Mouse (Mus musculus): ENCODE measurements around the gene Rps10. TPM values are rescaled to one million over a fixed set of nuclear protein-coding genes. Genes with fewer than 3 reads are reported as not detected.
A peak's percentile ranks its signal among the peaks of the same experiment; 100 is the strongest.

Rps10 gene
- polyA plus RNA-seq, 1 experiment from 2014 or later = 455 TPM

- no peaks in the 10 kb centered on the region for H3K9me3 ChIP-seq
- H3K27ac ChIP-seq (replicated peaks) = no peak overlapping the region
- no peak overlapping the region for H3K4me3 ChIP-seq
- H3K9ac ChIP-seq = no peak overlapping the region
- ATAC-seq (ENCODE audit: low FRiP score, low read depth) = no peak
- no peaks in the 10 kb centered on the region for H3K36me3 ChIP-seq
- no peak overlapping the region for H3K4me2 ChIP-seq
- 69% methylated on average over 21 of the region's 21 CpGs for WGBS
- peaks cover 60% of the 10 kb centered on the region for H3K4me1 ChIP-seq (replicated peaks)
- no peaks in the 10 kb centered on the region for H3K27me3 ChIP-seq
Measured at GRCm38 (mm10) chr17:27603522-27604234, 32.8 kb downstream of the Rps10 start.

GRCm38 (mm10) chr17:27603036-27603435, 33.4 kb downstream of the Rps10 start:
- Histone ChIP-seq H3K4me3 (no peak overlapping the region), H3K27me3 (no peaks in the 10 kb centered on the region), H3K4me1 (replicated peaks) (peaks cover 60% of the 10 kb centered on the region), H3K27ac (replicated peaks) (0 out of 2 replicates have a peak overlapping the region, but pooled peaks have one; percentile 15), H3K9me3 (no peaks in the 10 kb centered on the region), H3K36me3 (no peaks in the 10 kb centered on the region), H3K9ac (no peak overlapping the region), H3K4me2 (no peak overlapping the region)
- ATAC-seq (ENCODE audit: low FRiP score, low read depth) = no peak
- WGBS = 84% methylated on average over 2 of the region's 2 CpGs

- 68% methylated on average over 5 of the region's 5 CpGs for WGBS
- Histone ChIP-seq H3K36me3 (0 out of 2 replicates have a peak, but pooled peaks cover 6% of the 10 kb centered on the region), H3K4me2 (no peak overlapping the region), H3K9me3 (no peaks in the 10 kb centered on the region), H3K9ac (0 out of 2 replicates have a peak overlapping the region, but pooled peaks have one; percentile 2), H3K27me3 (no peaks in the 10 kb centered on the region), H3K27ac (replicated peaks) (0 out of 2 replicates have a peak overlapping the region, but pooled peaks have one; percentile 10), H3K4me3 (no peak overlapping the region), H3K4me1 (replicated peaks) (peaks cover 56% of the 10 kb centered on the region)
- 0 out of 2 replicates have a peak, but pooled peaks have one; percentile 29 for ATAC-seq (ENCODE audit: low FRiP score, low read depth)
Measured at GRCm38 (mm10) chr17:27600869-27601268, 35.6 kb downstream of the Rps10 start.

GRCm38 (mm10) chr17:27600286-27600685, 36.2 kb downstream of the Rps10 start:
- Histone ChIP-seq H3K27ac (replicated peaks) (no peak overlapping the region), H3K27me3 (no peaks in the 10 kb centered on the region), H3K9me3 (no peaks in the 10 kb centered on the region), H3K36me3 (0 out of 2 replicates have a peak, but pooled peaks cover 6% of the 10 kb centered on the region), H3K4me3 (no peak overlapping the region), H3K4me2 (no peak overlapping the region), H3K9ac (no peak overlapping the region), H3K4me1 (replicated peaks) (peaks cover 56% of the 10 kb centered on the region)
- 88% methylated on average over 3 of the region's 3 CpGs for WGBS
- ATAC-seq (ENCODE audit: low FRiP score, low read depth) = no peak

GRCm38 (mm10) chr17:27596376-27597190, 39.9 kb downstream of the Rps10 start:
- peaks cover 19% of the 10 kb centered on the region for H3K4me1 ChIP-seq (replicated peaks)
- no peak overlapping the region for H3K4me2 ChIP-seq
- no peaks in the 10 kb centered on the region for H3K27me3 ChIP-seq
- H3K9ac ChIP-seq = no peak overlapping the region
- H3K36me3 ChIP-seq = peaks cover 27% of the 10 kb centered on the region
- no peaks in the 10 kb centered on the region for H3K9me3 ChIP-seq
- no peak for ATAC-seq (ENCODE audit: low FRiP score, low read depth)
- no peak overlapping the region for H3K4me3 ChIP-seq
- H3K27ac ChIP-seq (replicated peaks) = no peak overlapping the region
- 82% methylated on average over 21 of the region's 21 CpGs for WGBS

DNA sequence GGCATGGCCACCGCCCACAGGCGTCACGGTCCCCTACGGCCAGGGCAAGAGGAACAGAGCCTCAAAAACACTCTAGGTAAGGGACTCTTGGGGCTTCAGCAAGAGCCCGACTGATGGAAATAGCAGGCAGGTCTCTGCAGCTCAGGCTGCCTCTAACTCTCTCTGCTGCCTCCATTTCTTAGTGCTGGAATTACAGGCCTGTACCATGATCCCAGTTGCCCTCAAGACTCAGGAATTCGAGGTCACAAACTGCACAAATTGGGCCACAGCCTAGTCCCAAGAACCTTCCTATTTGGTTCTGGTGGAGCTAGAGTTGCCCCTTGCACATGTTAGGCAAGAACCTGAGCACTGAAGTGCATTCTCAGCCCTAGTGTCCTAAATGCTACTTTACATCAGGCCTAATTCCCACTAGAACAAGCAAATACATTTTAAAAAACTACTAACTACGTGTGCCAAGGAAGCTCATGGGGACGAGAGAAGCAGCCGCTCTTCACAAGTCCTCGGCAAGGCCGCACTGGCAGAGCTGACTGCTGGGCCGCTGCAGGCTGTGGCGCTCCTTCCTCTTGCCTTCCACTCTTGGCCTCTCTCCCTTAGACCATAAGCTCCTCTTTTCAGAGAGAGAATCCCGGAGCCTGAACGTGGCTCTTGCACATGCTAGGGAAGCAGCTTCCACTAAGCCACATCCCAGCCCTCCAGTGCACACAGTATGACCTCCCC, 40.7 kb downstream of the Rps10 start:
- Histone ChIP-seq H3K4me2 (no peak overlapping the region), H3K27ac (replicated peaks) (no peak overlapping the region), H3K9ac (no peak overlapping the region), H3K4me1 (replicated peaks) (peaks cover 11% of the 10 kb centered on the region), H3K27me3 (no peaks in the 10 kb centered on the region), H3K36me3 (peaks cover 27% of the 10 kb centered on the region), H3K9me3 (no peaks in the 10 kb centered on the region), H3K4me3 (no peak overlapping the region)
- no peak for ATAC-seq (ENCODE audit: low FRiP score, low read depth)
- 87% methylated on average over 15 of the region's 15 CpGs for WGBS

DNA sequence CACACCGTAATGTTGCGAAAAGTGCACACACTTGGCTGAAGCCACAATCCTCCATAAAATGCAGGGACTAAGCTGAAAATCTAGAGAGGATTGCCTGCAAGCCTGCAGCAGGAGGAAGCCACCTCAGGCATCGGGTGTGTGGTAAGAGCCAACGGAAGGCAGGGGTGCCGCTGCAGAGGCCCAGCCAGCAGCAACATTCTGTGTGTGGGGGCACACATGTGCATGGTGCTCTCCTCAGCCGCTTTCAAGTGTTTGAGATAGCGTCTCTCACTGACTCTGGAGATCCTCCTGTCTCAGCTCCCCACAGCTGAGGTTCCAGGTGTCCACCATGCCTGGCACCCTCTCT, 43.9 kb downstream of the Rps10 start:
- no peak overlapping the region for H3K27ac ChIP-seq (replicated peaks)
- no peaks in the 10 kb centered on the region for H3K4me1 ChIP-seq (replicated peaks)
- H3K9ac ChIP-seq = no peak overlapping the region
- H3K4me2 ChIP-seq = no peak overlapping the region
- H3K4me3 ChIP-seq = no peak overlapping the region
- no peaks in the 10 kb centered on the region for H3K9me3 ChIP-seq
- peaks cover 32% of the 10 kb centered on the region for H3K36me3 ChIP-seq
- ATAC-seq (ENCODE audit: low FRiP score, low read depth) = no peak
- 98% methylated on average over 7 of the region's 7 CpGs for WGBS
- no peaks in the 10 kb centered on the region for H3K27me3 ChIP-seq

DNA sequence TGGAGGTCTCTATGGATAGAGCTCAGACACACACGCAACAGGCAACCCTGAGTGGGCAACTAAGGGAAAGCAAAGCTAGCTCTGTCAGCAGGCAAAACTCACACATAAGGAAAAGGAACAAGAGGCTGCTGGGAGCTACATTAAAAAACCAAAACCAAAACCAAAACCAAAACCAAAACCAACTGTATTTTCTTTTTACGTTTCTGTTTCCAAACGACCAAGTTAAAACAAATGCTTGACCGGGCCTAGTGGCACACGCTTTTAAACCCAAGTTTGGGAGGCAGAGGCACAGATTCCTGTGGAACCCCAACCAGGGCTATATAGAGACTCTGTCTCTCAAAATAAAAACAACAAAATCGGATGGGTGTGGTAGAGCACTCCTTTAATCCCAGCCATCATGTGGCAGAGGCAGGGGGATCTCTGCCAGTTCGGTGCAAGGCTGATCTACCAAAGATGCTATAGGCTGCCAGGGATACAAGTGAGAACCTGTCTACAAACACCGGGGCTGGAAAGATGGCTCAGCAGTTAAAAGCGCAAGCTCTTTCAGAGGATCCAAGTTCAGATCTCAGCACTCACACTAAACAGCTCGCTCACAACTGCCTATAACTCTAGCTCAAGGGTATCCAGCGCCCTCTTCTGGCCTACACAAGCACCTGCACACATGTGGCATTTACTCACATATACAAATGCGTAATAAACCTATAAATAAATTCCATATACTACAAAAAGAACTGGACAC, 44.5 kb downstream of the Rps10 start:
- H3K27me3 ChIP-seq = no peaks in the 10 kb centered on the region
- H3K4me1 ChIP-seq (replicated peaks) = no peaks in the 10 kb centered on the region
- H3K27ac ChIP-seq (replicated peaks) = no peak overlapping the region
- 92% methylated on average over 12 of the region's 12 CpGs for WGBS
- no peak overlapping the region for H3K4me2 ChIP-seq
- H3K9ac ChIP-seq = no peak overlapping the region
- peaks cover 32% of the 10 kb centered on the region for H3K36me3 ChIP-seq
- no peaks in the 10 kb centered on the region for H3K9me3 ChIP-seq
- no peak for ATAC-seq (ENCODE audit: low FRiP score, low read depth)
- no peak overlapping the region for H3K4me3 ChIP-seq

DNA sequence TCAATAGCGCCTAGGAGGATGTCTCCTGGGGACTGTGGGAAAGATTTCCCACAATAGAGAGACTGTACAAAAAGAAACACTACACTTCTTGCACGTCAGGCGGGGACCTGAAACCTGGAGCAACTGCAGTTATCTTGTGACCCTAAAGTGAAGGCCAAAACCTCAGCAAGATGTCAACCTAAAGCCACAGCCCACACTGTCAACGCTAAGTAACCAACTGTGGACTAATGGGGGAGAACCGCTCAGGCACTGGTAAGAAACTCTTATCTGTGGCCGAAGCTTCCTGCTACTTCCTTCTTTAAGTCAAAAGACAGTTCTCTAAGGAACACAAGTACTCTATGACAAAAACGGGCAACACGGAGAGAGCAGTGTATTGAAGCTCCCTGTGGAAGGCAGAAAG, 48.2 kb downstream of the Rps10 start:
- no peak overlapping the region for H3K9ac ChIP-seq
- H3K4me3 ChIP-seq = no peak overlapping the region
- H3K9me3 ChIP-seq = no peaks in the 10 kb centered on the region
- H3K27ac ChIP-seq (replicated peaks) = no peak overlapping the region
- H3K4me1 ChIP-seq (replicated peaks) = no peaks in the 10 kb centered on the region
- no peak for ATAC-seq (ENCODE audit: low FRiP score, low read depth)
- WGBS = 79% methylated on average over 8 of the region's 8 CpGs
- peaks cover 23% of the 10 kb centered on the region for H3K36me3 ChIP-seq
- H3K27me3 ChIP-seq = no peaks in the 10 kb centered on the region
- no peak overlapping the region for H3K4me2 ChIP-seq

DNA sequence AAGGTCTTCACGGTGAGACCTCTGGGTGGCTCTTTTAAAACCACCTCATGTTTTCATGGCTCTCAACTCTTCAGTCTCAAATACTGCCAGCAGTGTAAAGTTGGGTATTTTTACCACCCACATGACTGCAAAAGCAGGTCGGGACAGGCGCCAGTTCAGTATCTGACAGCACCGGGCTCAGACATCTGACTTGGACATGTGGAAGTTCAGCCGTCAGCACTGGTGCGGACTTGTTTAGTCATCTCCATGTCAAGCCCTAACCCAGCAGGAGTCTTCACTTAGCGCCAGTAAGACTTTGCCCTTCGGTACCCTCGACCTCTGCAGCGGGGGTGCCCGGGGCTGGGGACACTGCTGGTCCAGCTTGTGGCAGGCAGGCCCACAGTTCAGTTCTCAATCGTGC, 49.2 kb downstream of the Rps10 start:
- H3K9ac ChIP-seq = no peak overlapping the region
- H3K4me3 ChIP-seq = no peak overlapping the region
- peaks cover 23% of the 10 kb centered on the region for H3K36me3 ChIP-seq
- no peaks in the 10 kb centered on the region for H3K9me3 ChIP-seq
- H3K27me3 ChIP-seq = no peaks in the 10 kb centered on the region
- no peak for ATAC-seq (ENCODE audit: low FRiP score, low read depth)
- no peaks in the 10 kb centered on the region for H3K4me1 ChIP-seq (replicated peaks)
- 71% methylated on average over 12 of the region's 12 CpGs for WGBS
- no peak overlapping the region for H3K4me2 ChIP-seq
- H3K27ac ChIP-seq (replicated peaks) = no peak overlapping the region

GRCm38 (mm10) chr17:27586661-27587060, 49.8 kb downstream of the Rps10 start:
- Histone ChIP-seq H3K4me1 (replicated peaks) (no peaks in the 10 kb centered on the region), H3K36me3 (peaks cover 27% of the 10 kb centered on the region), H3K4me3 (no peak overlapping the region), H3K9me3 (no peaks in the 10 kb centered on the region), H3K9ac (no peak overlapping the region), H3K27me3 (no peaks in the 10 kb centered on the region), H3K27ac (replicated peaks) (0 out of 2 replicates have a peak overlapping the region, but pooled peaks have one; percentile 38), H3K4me2 (no peak overlapping the region)
- 60% methylated on average over 9 of the region's 9 CpGs for WGBS
- ATAC-seq (ENCODE audit: low FRiP score, low read depth) = no peak

All from hindbrain, embryonic 15.5 days (tissue).